Mouse (Mus musculus): Measurements from ENCODE around the gene Itpkb. TPM values are rescaled to one million over a fixed set of nuclear protein-coding genes. Genes with fewer than 3 reads are reported as not detected.

The Itpkb gene
- polyA plus RNA-seq, 1 experiment, result 12.4 TPM

GRCm38 (mm10) chr1:180434925-180435324 lies 104.6 kb downstream of the Itpkb start:
- H3K27ac ChIP-seq (ENCODE audit: insufficient read depth, low read length), result no peak overlapping the region
- H3K36me3 ChIP-seq (ENCODE audit: control insufficient read depth, insufficient read depth, low read length, poor library complexity, severe bottlenecking), result no peaks in the 10 kb centered on the region
- TF ChIP-seq POLR2A (IDR thresholded peaks at IDR 0.05; ENCODE audit: insufficient read depth, low read length) (no peak), EP300 (IDR thresholded peaks at IDR 0.05; ENCODE audit: insufficient read depth, low read depth, low read length) (no peak), CTCF (IDR thresholded peaks at IDR 0.05; ENCODE audit: low read depth, low read length) (no peak)
- no peaks in the 10 kb centered on the region for H3K27me3 ChIP-seq (ENCODE audit: control insufficient read depth, insufficient read depth, low read length, poor library complexity, severe bottlenecking)
- no peak overlapping the region for H3K9ac ChIP-seq (ENCODE audit: low read depth, poor library complexity, severe bottlenecking)
- H3K9me3 ChIP-seq (replicated peaks; ENCODE audit: control insufficient read depth, insufficient read depth, low read length, poor library complexity, severe bottlenecking), result no peaks in the 10 kb centered on the region
- peaks cover 2% of the 10 kb centered on the region for H3K4me1 ChIP-seq (ENCODE audit: control insufficient read depth, insufficient read depth, low read length)
- H3K4me3 ChIP-seq (ENCODE audit: low read depth, low read length), result no peak overlapping the region

GRCm38 (mm10) chr1:180439496-180439895 lies 109.2 kb downstream of the Itpkb start:
- no peaks in the 10 kb centered on the region for H3K36me3 ChIP-seq (ENCODE audit: control insufficient read depth, insufficient read depth, low read length, poor library complexity, severe bottlenecking)
- TF ChIP-seq CTCF (IDR thresholded peaks at IDR 0.05; ENCODE audit: low read depth, low read length) (no peak), POLR2A (IDR thresholded peaks at IDR 0.05; ENCODE audit: insufficient read depth, low read length) (no peak)

DNA sequence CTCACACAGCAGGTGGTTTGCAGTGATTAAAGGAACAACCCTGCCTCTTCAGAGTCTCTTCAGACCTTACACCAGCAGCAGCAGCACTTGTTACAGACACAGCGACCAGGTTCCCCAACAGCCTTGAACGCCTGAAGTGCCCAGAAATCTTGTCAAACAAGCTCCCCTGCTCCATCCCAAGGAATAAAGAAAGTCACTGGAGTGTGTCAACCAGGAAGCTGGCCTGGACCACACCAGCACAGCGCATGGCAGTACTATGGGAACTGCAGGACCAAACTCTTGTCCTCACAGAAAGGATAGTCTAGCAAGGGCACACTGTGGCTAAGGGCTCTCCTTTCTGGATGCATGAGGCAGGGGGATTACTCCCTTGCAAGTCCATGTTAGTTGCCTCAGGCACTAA lies 114.1 kb downstream of the Itpkb start:
- Histone ChIP-seq H3K9ac (ENCODE audit: low read depth, poor library complexity, severe bottlenecking) (no peak overlapping the region), H3K4me3 (ENCODE audit: low read depth, low read length) (no peak overlapping the region), H3K9me3 (replicated peaks; ENCODE audit: control insufficient read depth, insufficient read depth, low read length, poor library complexity, severe bottlenecking) (no peaks in the 10 kb centered on the region), H3K36me3 (ENCODE audit: control insufficient read depth, insufficient read depth, low read length, poor library complexity, severe bottlenecking) (no peaks in the 10 kb centered on the region), H3K27ac (ENCODE audit: insufficient read depth, low read length) (no peak overlapping the region), H3K27me3 (ENCODE audit: control insufficient read depth, insufficient read depth, low read length, poor library complexity, severe bottlenecking) (no peaks in the 10 kb centered on the region), H3K4me1 (ENCODE audit: control insufficient read depth, insufficient read depth, low read length) (no peaks in the 10 kb centered on the region)
- TF ChIP-seq EP300 (IDR thresholded peaks at IDR 0.05; ENCODE audit: insufficient read depth, low read depth, low read length) (no peak), CTCF (IDR thresholded peaks at IDR 0.05; ENCODE audit: low read depth, low read length) (no peak)

More at GRCm38 (mm10) chr1:180439496-180439895, 109.2 kb downstream of the Itpkb start:
- Histone ChIP-seq H3K4me1 (ENCODE audit: control insufficient read depth, insufficient read depth, low read length) (peaks cover 2% of the 10 kb centered on the region), H3K9ac (ENCODE audit: low read depth, poor library complexity, severe bottlenecking) (no peak overlapping the region), H3K4me3 (ENCODE audit: low read depth, low read length) (no peak overlapping the region), H3K27ac (ENCODE audit: insufficient read depth, low read length) (no peak overlapping the region), H3K27me3 (ENCODE audit: control insufficient read depth, insufficient read depth, low read length, poor library complexity, severe bottlenecking) (no peaks in the 10 kb centered on the region), H3K9me3 (replicated peaks; ENCODE audit: control insufficient read depth, insufficient read depth, low read length, poor library complexity, severe bottlenecking) (no peaks in the 10 kb centered on the region)

DNA sequence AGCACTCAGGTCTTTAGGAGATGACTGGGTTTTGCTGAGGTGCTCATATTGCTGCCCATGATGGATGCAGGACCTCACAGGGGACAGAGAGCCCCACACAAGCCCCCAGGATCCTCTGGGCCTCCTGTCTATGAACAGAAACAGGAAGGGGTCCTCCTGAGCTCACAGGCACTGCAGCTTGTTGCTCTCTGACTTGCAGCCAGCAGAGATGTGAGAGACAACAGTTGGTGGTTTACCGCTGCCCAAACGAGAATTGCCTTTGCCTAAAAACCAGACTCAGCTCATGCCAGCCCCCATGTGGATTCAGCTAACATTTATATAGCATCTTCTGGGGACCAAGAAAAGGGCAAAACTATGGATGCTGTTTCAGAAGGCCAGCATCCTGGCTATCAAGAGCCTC lies 119.4 kb downstream of the Itpkb start:
- Histone ChIP-seq H3K36me3 (ENCODE audit: control insufficient read depth, insufficient read depth, low read length, poor library complexity, severe bottlenecking) (no peaks in the 10 kb centered on the region), H3K4me1 (ENCODE audit: control insufficient read depth, insufficient read depth, low read length) (no peaks in the 10 kb centered on the region), H3K4me3 (ENCODE audit: low read depth, low read length) (no peak overlapping the region), H3K9me3 (replicated peaks; ENCODE audit: control insufficient read depth, insufficient read depth, low read length, poor library complexity, severe bottlenecking) (no peaks in the 10 kb centered on the region), H3K27ac (ENCODE audit: insufficient read depth, low read length) (no peak overlapping the region), H3K27me3 (ENCODE audit: control insufficient read depth, insufficient read depth, low read length, poor library complexity, severe bottlenecking) (no peaks in the 10 kb centered on the region), H3K9ac (ENCODE audit: low read depth, poor library complexity, severe bottlenecking) (no peak overlapping the region)
- no peak for TF ChIP-seq CTCF (IDR thresholded peaks at IDR 0.05; ENCODE audit: low read depth, low read length)
- no peak for TF ChIP-seq POLR2A (IDR thresholded peaks at IDR 0.05; ENCODE audit: insufficient read depth, low read length)
- no peak for TF ChIP-seq EP300 (IDR thresholded peaks at IDR 0.05; ENCODE audit: insufficient read depth, low read depth, low read length)

GRCm38 (mm10) chr1:180458274-180458673 lies 128.0 kb downstream of the Itpkb start:
- Histone ChIP-seq H3K36me3 (ENCODE audit: control insufficient read depth, insufficient read depth, low read length, poor library complexity, severe bottlenecking) (no peaks in the 10 kb centered on the region), H3K9me3 (replicated peaks; ENCODE audit: control insufficient read depth, insufficient read depth, low read length, poor library complexity, severe bottlenecking) (no peaks in the 10 kb centered on the region), H3K27me3 (ENCODE audit: control insufficient read depth, insufficient read depth, low read length, poor library complexity, severe bottlenecking) (no peaks in the 10 kb centered on the region), H3K4me1 (ENCODE audit: control insufficient read depth, insufficient read depth, low read length) (peaks cover 2% of the 10 kb centered on the region), H3K27ac (ENCODE audit: insufficient read depth, low read length) (no peak overlapping the region), H3K4me3 (ENCODE audit: low read depth, low read length) (no peak overlapping the region), H3K9ac (ENCODE audit: low read depth, poor library complexity, severe bottlenecking) (no peak overlapping the region)
- no peak for TF ChIP-seq EP300 (IDR thresholded peaks at IDR 0.05; ENCODE audit: insufficient read depth, low read depth, low read length)
- no peak for TF ChIP-seq CTCF (IDR thresholded peaks at IDR 0.05; ENCODE audit: low read depth, low read length)
- TF ChIP-seq POLR2A (IDR thresholded peaks at IDR 0.05; ENCODE audit: insufficient read depth, low read length), result no peak

GRCm38 (mm10) chr1:180458680-180459079 lies 128.4 kb downstream of the Itpkb start:
- Histone ChIP-seq H3K4me3 (ENCODE audit: low read depth, low read length) (no peak overlapping the region), H3K4me1 (ENCODE audit: control insufficient read depth, insufficient read depth, low read length) (peaks cover 2% of the 10 kb centered on the region), H3K9me3 (replicated peaks; ENCODE audit: control insufficient read depth, insufficient read depth, low read length, poor library complexity, severe bottlenecking) (no peaks in the 10 kb centered on the region), H3K27me3 (ENCODE audit: control insufficient read depth, insufficient read depth, low read length, poor library complexity, severe bottlenecking) (no peaks in the 10 kb centered on the region), H3K36me3 (ENCODE audit: control insufficient read depth, insufficient read depth, low read length, poor library complexity, severe bottlenecking) (no peaks in the 10 kb centered on the region), H3K9ac (ENCODE audit: low read depth, poor library complexity, severe bottlenecking) (no peak overlapping the region), H3K27ac (ENCODE audit: insufficient read depth, low read length) (no peak overlapping the region)
- TF ChIP-seq CTCF (IDR thresholded peaks at IDR 0.05; ENCODE audit: low read depth, low read length), result no peak
